Mouse (Mus musculus) T-helper 2 cell (primary cell): ENCODE results near the gene 4921511C20Rik.

Source experiments
- in situ Hi-C: fragments of 300-600 bp; cut with MboI, MseI; formaldehyde crosslinking; loops from one replicate; pipeline ENCODE4 v1.15.1; 2025; ENCODE audit warnings: high pct_unique_total_duplicates

The 4921511C20Rik gene

DNA sequence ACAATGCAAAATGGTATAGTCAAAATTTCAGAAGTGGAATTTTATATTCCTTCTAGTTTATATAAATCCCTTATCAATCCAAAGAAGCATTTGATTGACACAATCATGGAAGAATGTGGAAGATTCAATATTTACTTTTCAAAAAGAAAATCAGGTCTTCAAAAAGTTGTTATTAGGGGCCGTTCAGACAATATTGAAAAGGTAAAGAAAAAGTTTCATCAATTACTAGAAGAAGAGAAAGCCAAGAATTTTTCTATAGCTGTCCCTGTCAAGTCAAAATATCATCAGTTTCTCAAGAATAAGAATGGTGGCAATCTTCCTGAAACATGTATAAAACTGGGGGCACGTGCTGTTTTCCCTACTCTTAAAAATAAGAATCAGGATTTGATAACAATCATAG lies at the start of gene 4921511C20Rik:
Gene 4921511C20Rik (plus strand): TSS at position 301 of the 400 bp plus-strand sequence.
- in situ Hi-C loops: no loop called here
